Mouse (Mus musculus) CH12.LX (cell line): ENCODE results near the gene Scnn1a. TPM values are rescaled to one million over a fixed set of nuclear protein-coding genes. Genes with fewer than 3 reads are reported as not detected.
"Not testable (repeated sequence)": the region's sequence is repeated elsewhere in the genome, so short reads cannot be mapped to it uniquely, and the experiment has no call there.

ENCODE experiments used
- DNase-seq: peaks from one replicate; pipeline ENCODE4 v3.0.0-alpha.2; 2013; ENCODE audit errors: extremely low read depth
- H3K27ac ChIP-seq: 2 replicates; pipeline ENCODE4 v1.5.1; 2012; ENCODE audit warnings: low read depth, mild to moderate bottlenecking, control low read depth, moderate library complexity; ENCODE audit not compliant: insufficient read depth
- H3K27me3 ChIP-seq: replicated peaks from 2 replicates; pipeline ENCODE3; 2012; ENCODE audit warnings: inconsistent platforms
- H3K36me3 ChIP-seq, 2 experiments: replicated peaks in 1 of 2; 2 replicates each; pipeline versions ENCODE3 to v1.6.1; 2012; ENCODE audit warnings: inconsistent platforms in 1 of 2, low read length in 1 of 2, mild to moderate bottlenecking in 1 of 2, mixed read lengths in 1 of 2, moderate library complexity in 1 of 2; ENCODE audit not compliant: control insufficient read depth in 1 of 2, insufficient read depth in 1 of 2
- H3K4me1 ChIP-seq, 2 experiments: 2 replicates each; pipeline ENCODE4 v1.6.1; 2012; ENCODE audit warnings: inconsistent platforms in 1 of 2, moderate library complexity in 1 of 2; ENCODE audit not compliant: insufficient read depth in 2 of 2, control insufficient read depth in 1 of 2
- H3K4me2 ChIP-seq: 2 replicates; pipeline ENCODE4 v1.6.1; 2012; ENCODE audit warnings: low read depth, mild to moderate bottlenecking, control low read depth; ENCODE audit not compliant: poor library complexity, insufficient read depth, severe bottlenecking
- H3K4me3 ChIP-seq, 3 experiments: fragments of 150-350 bp in 1 of 3; sonication (generic) in 1 of 3; replicated peaks in 1 of 3; 2 replicates each; pipeline versions ENCODE3 to v1.5.1; 2011 to 2012; ENCODE audit warnings: low read depth in 2 of 3, low read length in 2 of 3, mild to moderate bottlenecking in 2 of 3, moderate library complexity in 2 of 3, control low read depth in 1 of 3, improper control_type of control experiment in 1 of 3, inconsistent platforms in 1 of 3, mixed read lengths in 1 of 3; ENCODE audit not compliant: poor library complexity in 1 of 3
- H3K79me2 ChIP-seq: replicated peaks from 2 replicates; pipeline ENCODE4 v1.6.1; 2012; ENCODE audit warnings: mild to moderate bottlenecking, moderate library complexity; ENCODE audit not compliant: control insufficient read depth, poor library complexity, insufficient read depth, severe bottlenecking; ENCODE audit errors: extremely low read depth
- H3K9ac ChIP-seq: 2 replicates; pipeline ENCODE4 v1.6.1; 2012; ENCODE audit warnings: low read depth, mild to moderate bottlenecking, control low read depth, moderate library complexity; ENCODE audit not compliant: insufficient read depth
- H3K9me3 ChIP-seq: replicated peaks from 2 replicates; pipeline ENCODE3; 2012; ENCODE audit warnings: low read length, inconsistent platforms, mixed read lengths
- CHD1 ChIP-seq: IDR thresholded peaks from 2 replicates; pipeline ENCODE4 v1.6.1; 2012; ENCODE audit warnings: low read depth, low read length, improper control_type of control experiment, inconsistent platforms
- CHD2 ChIP-seq: IDR thresholded peaks from 2 replicates; pipeline ENCODE4 v1.6.1; 2011; ENCODE audit warnings: low read length, improper control_type of control experiment
- CTCF ChIP-seq, 2 experiments: IDR thresholded peaks in 1 of 2; conservative IDR thresholded peaks in 1 of 2; 2 replicates each; pipeline ENCODE4 v1.5.1; 2011 to 2012; ENCODE audit warnings: low read depth in 2 of 2, low read length in 2 of 2, improper control_type of control experiment in 1 of 2, inconsistent platforms in 1 of 2, mild to moderate bottlenecking in 1 of 2, moderate library complexity in 1 of 2
- GABPA ChIP-seq: IDR thresholded peaks from 2 replicates; pipeline ENCODE4 v1.6.1; 2012; ENCODE audit warnings: low read depth, low read length, improper control_type of control experiment, inconsistent platforms; ENCODE audit not compliant: insufficient replicate concordance
- HCFC1 ChIP-seq: IDR thresholded peaks from 2 replicates; pipeline ENCODE4 v1.6.1; 2012; ENCODE audit warnings: low read depth, mild to moderate bottlenecking, inconsistent platforms, low read length, improper control_type of control experiment
- IRF4 ChIP-seq: IDR thresholded peaks from 2 replicates; pipeline ENCODE4 v1.6.1; 2014; ENCODE audit warnings: low read depth, mild to moderate bottlenecking, inconsistent platforms, low read length, improper control_type of control experiment
- KAT2A ChIP-seq: IDR thresholded peaks from 2 replicates; pipeline ENCODE4 v1.6.1; 2012; ENCODE audit warnings: low read length, improper control_type of control experiment, inconsistent platforms; ENCODE audit not compliant: insufficient replicate concordance
- MAFK ChIP-seq: IDR thresholded peaks from 2 replicates; pipeline ENCODE4 v1.6.1; 2011; ENCODE audit warnings: low read length, improper control_type of control experiment; ENCODE audit not compliant: insufficient replicate concordance
- MAZ ChIP-seq: IDR thresholded peaks from 2 replicates; pipeline ENCODE4 v1.6.1; 2012; ENCODE audit warnings: low read depth, mild to moderate bottlenecking, inconsistent platforms, low read length, improper control_type of control experiment, moderate library complexity
- MXI1 ChIP-seq: IDR thresholded peaks from 2 replicates; pipeline ENCODE4 v1.6.1; 2011; ENCODE audit warnings: mild to moderate bottlenecking, low read depth, low read length, improper control_type of control experiment
- PAX5 ChIP-seq: IDR thresholded peaks from 2 replicates; pipeline ENCODE4 v1.6.1; 2012; ENCODE audit warnings: low read length, inconsistent platforms, mixed read lengths
- POLR2AphosphoS2 ChIP-seq: IDR thresholded peaks from 2 replicates; pipeline ENCODE4 v1.6.1; 2011; ENCODE audit warnings: low read depth, low read length, improper control_type of control experiment
- SIN3A ChIP-seq: IDR thresholded peaks from 2 replicates; pipeline ENCODE4 v1.6.1; 2012; ENCODE audit warnings: low read length, improper control_type of control experiment, inconsistent platforms
- UBTF ChIP-seq: IDR thresholded peaks from 2 replicates; pipeline ENCODE4 v1.6.1; 2012; ENCODE audit warnings: low read depth, mild to moderate bottlenecking, inconsistent platforms, low read length, improper control_type of control experiment, moderate library complexity
- ZC3H11A ChIP-seq: IDR thresholded peaks from 2 replicates; pipeline ENCODE4 v1.6.1; 2012; ENCODE audit warnings: low read depth, mild to moderate bottlenecking, inconsistent platforms, low read length, improper control_type of control experiment
- ZKSCAN1 ChIP-seq: IDR thresholded peaks from 2 replicates; pipeline ENCODE4 v1.6.1; 2012; ENCODE audit warnings: low read depth, inconsistent platforms, low read length, improper control_type of control experiment, borderline replicate concordance
- ZMIZ1 ChIP-seq: IDR thresholded peaks from 2 replicates; pipeline ENCODE4 v1.6.1; 2012; ENCODE audit warnings: low read depth, mild to moderate bottlenecking, inconsistent platforms, low read length, improper control_type of control experiment
- dilution Hi-C: fragments of 300-500 bp; cut with MboI; formaldehyde crosslinking; loops from 2 replicates; pipeline ENCODE4 v1.14.3; 2020; ENCODE audit warnings: low sequenced_read_pairs; ENCODE audit not compliant: extremely low pct_unique_long_range_greater_than_20kb, extremely low pct_ligation_motif_present
- in situ Hi-C: fragments of 300-500 bp; cut with MboI; formaldehyde crosslinking; loops from 3 replicates; pipeline ENCODE4 v1.14.3; 2019; ENCODE audit warnings: low sequenced_read_pairs, low pct_ligation_motif_present, low pct_unique_long_range_greater_than_20kb, mixed read lengths
- polyA plus RNA-seq: library from polyadenylated mRNA; unstranded; fragments of >175 nt; gene quantifications from 2 replicates; pipeline ENCODE4 v1.2.1, GENCODE M21; 2012; ENCODE audit warnings: low read depth; ENCODE audit not compliant: insufficient read length
- total RNA-seq, 2 experiments: library from RNA; depleted of rRNA; stranded (reverse); fragments of 300-350 nt in 1 of 2; fragments of >200 nt in 1 of 2; gene quantifications; 2 replicates each; pipeline ENCODE4 v1.2.3; 2012 to 2014

Scnn1a gene
- total and polyA plus RNA-seq, 3 experiments: not detected

GRCm38 (mm10) chr6:125302231-125302982 is 18.1 kb upstream of the Scnn1a start (continued):
- TF ChIP-seq PAX5: no peak

- Histone ChIP-seq H3K9ac (no peak overlapping the region), H3K4me1 (no peaks in the 10 kb centered on the region), H3K4me2 (no peak overlapping the region), H3K27me3 (peaks cover 74% of the 10 kb centered on the region), H3K79me2 (no peaks in the 10 kb centered on the region), H3K4me3 (no peak overlapping the region), H3K9me3 (peaks cover 10% of the 10 kb centered on the region), H3K27ac (no peak overlapping the region), H3K36me3 (no peaks in the 10 kb centered on the region)
- in situ Hi-C loops (no loop called here), dilution Hi-C loops (no loop called here)
- TF ChIP-seq KAT2A (no peak), IRF4 (no peak), UBTF (no peak), ZMIZ1 (no peak), ZKSCAN1 (no peak), MXI1 (no peak), MAZ (no peak), CTCF (conservative IDR thresholded peaks at IDR 0.05 in 1 of 2, IDR thresholded peaks at IDR 0.05 in 1 of 2; ENCODE audit: low read depth in 2 of 2, low read length in 2 of 2) (no peak), HCFC1 (no peak), MAFK (no peak), SIN3A (no peak), POLR2AphosphoS2 (no peak), GABPA (no peak), ZC3H11A (no peak), CHD2 (no peak), CHD1 (no peak)
- DNase-seq: no peak
These were observed 17.2 kb upstream of the Scnn1a start for GRCm38 (mm10) chr6:125303242-125303641.

GRCm38 (mm10) chr6:125304408-125304807 is 16.1 kb upstream of the Scnn1a start:
- H3K27me3 ChIP-seq: peaks cover 76% of the 10 kb centered on the region
- H3K4me2 ChIP-seq, H3K4me1 ChIP-seq, DNase-seq, H3K9me3 ChIP-seq, H3K79me2 ChIP-seq, H3K4me3 ChIP-seq, H3K27ac ChIP-seq, dilution Hi-C loops, in situ Hi-C loops, H3K9ac ChIP-seq, H3K36me3 ChIP-seq: not testable (repeated sequence)
